Mouse (Mus musculus) lung, postnatal 14 days (tissue): ENCODE measurements around the gene Fcho2.

ENCODE experiments used
- DNase-seq: peaks from one replicate; pipeline ENCODE4 v3.0.0; 2021

The Fcho2 gene

DNA sequence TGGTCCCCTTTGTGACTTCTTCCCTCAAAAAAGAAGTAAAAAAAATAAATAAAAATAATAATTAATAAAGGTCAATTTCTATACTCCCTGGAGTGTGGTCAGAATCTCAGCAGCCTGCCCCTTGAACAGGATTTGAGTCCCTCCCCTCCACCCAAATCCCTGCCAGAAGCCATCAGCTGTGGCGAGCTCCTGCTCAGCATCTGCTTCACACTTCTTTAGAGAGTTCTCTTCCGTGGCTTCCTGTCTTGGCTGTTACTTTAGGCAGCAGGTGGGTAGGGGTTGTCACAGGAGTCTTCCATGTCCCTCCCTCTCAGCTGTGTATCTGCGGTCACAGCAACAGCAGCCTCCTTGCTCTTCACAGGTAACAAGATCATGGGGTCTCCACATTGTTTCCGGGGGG lies 109.7 kb downstream of the Fcho2 start:
- no peak for DNase-seq

DNA sequence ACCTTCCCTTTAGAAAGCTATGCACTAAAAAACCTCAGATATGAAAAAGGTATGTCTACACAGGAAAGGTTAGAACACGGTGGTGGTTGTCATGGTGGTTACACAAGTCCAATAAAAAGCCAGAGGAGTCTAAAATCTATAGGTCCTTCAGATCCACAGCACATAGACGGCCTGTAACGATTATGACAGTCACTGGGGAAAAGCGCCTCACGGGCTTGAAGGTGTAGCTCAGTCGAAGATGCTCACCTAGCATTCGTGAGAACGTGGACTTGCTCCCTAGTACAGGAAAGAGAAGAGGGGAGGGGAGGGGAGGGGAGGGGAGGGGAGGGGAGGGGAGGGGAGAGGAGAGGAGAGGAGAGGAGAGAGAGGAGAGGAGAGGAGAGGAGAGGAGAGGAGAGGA lies 111.5 kb downstream of the Fcho2 start:
- no peak for DNase-seq

DNA sequence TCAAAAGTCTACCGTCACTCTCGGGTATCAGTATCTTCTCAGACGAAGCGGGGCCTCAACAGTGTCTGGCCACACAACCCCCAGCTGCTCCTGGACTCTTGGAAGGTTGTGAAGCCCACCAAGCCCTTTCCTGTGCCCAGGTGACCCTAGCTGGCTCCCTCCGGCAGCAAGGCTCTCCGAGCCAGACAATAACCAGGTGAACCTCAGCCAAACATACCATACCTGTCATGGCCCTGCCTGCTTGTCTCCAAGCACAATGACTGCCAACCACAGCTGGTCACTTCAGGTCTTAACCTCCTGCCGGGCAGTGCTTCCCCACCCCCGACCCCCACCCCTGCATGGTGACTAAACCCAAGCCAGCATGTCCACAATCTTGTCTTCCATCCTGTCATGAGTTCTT lies 112.9 kb downstream of the Fcho2 start:
- DNase-seq: no peak

DNA sequence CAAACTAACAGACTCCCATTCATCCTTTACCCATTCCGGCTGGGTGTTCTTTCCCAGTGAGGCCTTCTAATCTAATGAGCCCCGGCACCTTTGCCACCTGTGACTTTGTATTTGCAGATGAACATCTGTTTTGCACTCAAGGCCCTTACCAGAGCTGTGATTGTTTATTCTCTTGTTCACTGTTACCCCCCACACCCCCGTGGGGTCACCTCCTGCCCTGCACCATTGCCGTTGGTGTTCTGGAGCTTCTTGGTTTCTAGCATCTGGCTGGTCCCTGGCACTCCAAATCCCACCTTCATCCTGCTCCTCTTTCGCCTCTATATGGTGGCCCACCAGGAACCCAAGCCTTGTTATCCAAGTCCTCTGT lies 114.0 kb downstream of the Fcho2 start:
- no peak for DNase-seq

DNA sequence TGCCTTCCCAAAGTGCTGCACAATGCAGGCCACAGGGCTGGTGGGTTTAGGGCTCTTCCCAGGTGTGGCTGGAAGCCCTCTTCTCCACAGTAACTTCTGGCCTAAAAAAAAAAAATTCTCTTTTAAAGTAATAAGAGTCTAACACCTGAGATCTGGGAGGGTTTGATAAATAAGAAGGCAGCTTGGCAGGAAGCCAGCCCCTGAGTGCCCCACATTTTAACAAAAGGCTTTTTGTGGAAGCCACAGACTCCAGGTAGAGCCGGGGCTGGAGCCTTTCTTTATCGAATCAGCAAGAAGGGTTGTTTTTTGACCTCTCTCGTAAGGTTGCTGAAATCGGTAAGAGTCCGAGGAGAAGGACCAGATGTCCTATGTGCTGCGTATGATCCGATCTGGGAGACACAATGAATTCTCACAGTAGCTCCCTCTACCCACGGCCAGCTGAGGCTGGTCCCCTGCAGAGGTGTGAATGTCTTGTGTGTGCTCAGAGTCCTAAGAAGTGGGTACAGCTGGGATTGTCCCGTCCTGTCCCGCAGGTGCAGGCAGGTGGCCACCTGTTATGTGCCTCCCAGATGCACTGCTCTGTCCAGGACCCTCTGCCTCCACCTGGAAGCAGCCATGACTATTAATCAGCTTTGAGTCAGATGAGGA lies 114.5 kb downstream of the Fcho2 start:
- DNase-seq: peak; percentile 27

DNA sequence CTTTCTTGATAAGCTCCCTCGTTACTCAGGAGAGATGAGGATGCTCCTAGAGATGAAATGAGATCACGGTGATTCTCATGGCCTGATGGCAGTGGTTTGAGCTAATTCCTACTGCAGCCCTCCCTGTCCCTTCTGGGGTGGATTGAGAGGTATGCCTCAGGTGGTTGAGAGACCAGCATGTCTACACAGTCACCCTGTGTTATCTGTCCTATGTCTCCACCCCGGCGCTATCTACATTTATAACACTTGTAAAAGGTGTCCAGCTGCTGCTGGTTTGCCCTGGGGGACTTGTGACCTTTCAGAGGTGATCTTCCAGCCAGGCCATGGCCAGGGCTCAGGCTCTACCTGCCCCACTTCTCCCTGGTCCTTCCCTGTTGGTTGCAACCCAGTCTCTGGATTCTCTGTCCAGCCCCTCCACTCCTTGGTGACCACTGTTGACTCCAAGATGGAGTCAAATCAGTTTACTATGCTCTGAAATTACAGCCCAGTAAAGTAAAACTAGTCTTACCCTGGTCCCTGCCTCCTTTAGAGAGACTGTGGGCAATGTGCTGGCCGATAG lies 115.2 kb downstream of the Fcho2 start:
- no peak for DNase-seq

DNA sequence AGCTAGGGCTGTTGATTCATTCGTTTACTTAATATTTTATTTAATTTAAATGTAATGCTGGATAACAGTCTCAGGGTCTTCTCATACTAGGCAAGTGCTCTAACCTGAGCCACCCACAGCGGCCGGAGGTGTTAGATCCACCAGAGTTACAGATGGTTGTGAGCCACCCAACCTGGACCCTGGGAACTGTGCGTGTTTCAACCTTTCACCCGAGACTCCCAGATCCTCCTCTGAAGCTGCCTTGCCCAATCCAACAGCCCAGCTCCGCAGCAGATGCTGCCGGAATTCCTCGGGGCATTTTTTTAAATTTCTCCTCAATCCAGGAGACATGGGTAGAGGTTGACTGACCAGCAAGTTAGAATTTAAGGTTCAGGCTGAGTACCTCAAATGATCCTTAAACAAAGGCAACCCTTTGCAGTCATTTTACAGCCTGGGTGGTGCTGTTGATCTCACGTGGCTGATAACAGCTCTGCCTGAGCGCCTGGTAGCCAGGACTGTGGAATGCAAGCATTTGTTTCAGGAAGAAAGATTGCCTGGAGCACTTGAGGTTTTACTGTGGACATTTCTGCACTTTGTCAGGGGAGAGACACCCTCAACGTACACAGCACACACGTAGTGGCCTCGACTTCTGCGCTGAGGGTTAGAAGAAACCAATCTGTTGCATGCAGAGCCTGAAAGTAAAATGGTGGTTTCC lies 116.1 kb downstream of the Fcho2 start:
- DNase-seq: no peak

DNA sequence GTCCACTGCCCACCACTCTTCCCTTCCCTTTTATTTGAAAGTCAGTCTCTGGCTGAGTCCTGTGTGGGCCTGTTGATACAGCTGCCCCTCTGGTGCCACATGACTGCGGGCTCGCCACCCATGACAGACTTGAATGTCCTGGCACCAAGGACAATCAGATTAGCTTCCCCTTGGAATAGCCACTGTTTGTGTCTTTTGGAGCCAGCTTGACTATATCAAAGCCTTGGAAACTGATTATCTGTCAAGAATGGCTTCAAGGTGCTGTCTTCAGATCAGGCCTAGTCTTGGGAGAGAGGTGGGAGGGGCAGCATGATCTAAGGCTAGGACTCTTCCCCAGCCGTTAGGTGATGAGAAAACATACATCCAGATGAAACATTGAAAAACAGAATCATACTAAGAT lies 118.5 kb downstream of the Fcho2 start:
- DNase-seq: no peak

DNA sequence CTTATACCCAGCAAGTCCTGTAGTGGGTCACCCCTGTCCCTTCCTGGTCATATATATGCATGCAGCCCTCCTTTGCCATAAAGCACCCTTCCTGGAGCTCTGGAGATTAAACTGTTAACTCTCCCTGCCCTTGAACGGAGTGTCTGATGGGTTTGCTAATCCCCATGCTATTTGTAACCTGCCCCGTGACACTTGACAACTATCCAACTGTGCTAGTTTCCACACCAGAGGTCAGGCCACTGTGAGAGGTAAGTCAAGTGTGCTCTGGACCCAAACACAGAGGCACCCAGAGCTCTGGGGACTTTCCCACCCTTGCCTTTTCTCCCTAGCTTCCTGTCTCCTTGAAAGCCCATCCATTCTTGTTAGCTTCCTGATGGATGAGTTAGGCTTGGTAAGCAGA lies 119.7 kb downstream of the Fcho2 start:
- peak; percentile 63 for DNase-seq

DNA sequence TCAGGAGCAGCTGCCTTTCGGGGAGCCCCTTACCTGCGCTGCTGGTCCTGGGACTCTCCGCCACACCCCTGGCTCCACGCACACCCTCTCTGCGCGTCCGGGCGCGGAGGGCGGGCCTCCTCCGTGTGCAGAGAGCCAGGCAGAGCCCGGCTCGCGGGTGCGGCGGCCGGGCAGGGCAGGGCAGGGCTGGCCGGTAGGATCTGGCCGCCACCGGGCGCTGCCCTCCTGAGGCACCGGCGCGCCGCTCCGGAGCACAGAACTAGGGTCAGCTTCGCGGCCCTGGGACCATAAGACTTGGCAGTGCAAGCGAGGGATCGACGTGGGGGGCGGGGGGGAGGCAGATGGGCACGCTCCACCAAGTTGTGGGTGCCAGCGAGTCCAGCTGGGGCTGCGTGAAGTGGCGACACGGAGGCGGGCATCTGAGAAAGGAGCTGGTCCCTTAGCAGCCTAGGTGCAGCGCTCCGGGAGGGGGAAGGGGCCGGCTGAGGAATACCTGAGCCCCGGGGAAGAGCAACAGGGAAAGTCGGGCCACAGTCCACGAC lies 120.4 kb downstream of the Fcho2 start, which contains the start of gene Tmem171:
TSS of gene Tmem171 (minus strand) at position 62 of the 542 bp plus-strand sequence.
- peak; percentile 32 for DNase-seq

DNA sequence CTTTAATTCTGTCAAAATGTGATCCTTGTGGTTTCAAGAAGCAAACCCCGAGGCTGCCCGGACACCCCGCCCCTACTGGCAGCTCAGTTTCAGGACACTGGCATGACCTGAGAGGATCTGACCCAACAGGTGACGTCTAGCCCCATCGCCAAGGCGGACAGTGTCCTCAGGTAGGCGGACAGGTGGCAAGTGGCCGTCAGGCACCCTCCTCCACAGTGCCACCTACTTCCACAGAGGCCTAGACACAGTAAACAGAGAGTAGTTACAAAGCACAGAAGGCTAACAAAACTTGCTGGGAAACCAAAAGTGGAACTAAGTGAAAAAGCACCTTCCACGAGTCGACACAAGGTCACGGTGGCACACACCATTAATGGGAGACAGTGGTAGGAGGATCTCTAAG lies 121.9 kb downstream of the Fcho2 start:
- DNase-seq: no peak

DNA sequence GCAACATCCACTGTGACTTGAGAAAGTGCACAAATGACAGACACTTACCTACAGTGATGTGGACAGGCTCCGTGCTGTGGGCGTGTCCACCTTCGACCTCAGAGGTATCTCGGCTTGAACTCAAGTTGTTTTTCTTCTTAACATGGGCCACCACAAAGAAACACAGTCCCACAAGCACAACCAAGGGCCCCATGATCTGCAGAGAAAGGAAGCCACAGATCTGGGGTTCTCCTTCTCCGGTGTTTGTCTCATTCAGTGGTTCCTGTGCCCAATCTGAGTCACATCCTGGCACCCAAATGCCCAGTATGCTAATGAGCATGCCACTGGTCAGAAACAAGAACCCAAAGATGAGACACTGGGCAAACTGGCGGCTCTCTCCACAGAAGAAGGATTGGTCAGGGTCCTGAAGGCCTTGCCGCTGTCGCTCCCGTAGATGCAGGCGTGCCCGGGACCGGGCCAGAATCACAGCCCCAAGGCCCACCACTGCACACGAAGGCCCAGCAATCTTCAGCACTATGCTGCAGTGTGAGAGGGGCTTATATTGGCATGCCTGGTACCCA lies 123.2 kb downstream of the Fcho2 start:
- no peak for DNase-seq

DNA sequence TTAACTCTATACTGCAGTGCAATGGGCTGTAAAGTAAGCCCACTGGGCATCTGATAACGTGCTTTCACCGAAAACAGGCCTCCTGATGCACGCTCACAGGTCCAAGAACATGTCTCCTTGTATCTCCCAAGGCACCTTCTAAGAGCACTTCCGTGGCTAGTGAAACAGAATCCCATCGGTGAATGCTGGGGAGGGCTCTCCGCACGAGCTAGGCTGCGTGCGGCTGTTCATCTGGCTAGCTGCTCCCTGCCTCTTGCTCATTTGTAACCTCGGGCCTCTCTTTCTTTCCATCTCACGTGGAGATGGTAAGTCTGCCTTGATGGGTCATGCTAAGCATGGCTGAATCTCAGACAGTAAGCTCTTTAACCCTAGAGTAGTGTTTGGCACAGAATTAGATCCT lies 124.4 kb downstream of the Fcho2 start:
- DNase-seq: no peak

DNA sequence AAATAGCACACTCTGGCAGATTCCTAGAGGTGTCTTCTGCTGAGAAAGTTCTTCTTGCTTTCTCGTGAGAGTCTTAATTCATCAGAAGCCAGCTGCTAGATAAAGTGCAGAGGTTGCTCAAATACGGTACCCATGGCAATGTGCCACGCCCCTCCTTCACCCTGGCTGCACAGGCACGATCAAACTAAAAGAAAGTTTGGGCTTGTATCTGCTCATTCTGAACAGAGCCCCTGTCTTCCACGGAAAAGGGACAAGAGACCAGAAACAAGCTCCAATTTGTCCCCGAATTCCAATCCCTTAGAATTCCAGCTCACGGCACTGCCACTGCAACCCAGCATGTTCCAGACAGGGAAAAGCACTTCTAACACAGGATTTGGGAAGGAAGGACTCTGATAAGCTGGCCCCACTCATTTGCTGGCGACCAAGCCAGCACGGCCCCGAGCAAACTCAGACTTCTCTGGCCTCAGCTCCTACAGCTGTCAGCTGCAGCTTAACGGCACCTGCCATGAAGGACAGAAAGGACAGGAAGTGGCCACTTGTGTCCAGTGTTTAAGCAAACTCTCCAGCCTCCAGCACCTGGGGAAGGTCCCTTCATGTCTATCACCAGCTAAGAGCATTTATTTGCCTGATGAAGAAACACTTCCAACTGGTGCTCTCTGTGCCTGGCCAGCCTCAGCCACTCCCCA lies 125.5 kb downstream of the Fcho2 start:
- DNase-seq: peak; percentile 50

DNA sequence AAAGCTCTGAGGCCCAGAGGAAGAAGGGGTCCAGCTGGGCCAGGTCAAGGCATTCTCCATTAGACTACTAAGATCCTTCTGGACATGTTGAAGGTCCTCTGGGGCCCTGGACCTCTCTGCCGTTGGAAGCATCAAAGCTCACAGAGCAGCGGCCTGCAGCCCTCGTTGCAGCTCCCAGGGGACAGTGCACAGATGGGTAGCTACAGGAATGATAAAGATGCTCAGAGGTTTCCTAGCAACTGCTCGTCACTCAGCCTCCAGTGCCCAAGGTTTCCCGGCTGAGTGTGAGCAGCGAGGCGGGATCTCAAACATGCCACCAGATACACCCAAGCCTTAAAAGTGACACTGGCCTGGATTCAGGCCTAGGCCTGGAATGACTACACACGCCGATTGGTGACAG lies 127.3 kb downstream of the Fcho2 start:
- DNase-seq: no peak

DNA sequence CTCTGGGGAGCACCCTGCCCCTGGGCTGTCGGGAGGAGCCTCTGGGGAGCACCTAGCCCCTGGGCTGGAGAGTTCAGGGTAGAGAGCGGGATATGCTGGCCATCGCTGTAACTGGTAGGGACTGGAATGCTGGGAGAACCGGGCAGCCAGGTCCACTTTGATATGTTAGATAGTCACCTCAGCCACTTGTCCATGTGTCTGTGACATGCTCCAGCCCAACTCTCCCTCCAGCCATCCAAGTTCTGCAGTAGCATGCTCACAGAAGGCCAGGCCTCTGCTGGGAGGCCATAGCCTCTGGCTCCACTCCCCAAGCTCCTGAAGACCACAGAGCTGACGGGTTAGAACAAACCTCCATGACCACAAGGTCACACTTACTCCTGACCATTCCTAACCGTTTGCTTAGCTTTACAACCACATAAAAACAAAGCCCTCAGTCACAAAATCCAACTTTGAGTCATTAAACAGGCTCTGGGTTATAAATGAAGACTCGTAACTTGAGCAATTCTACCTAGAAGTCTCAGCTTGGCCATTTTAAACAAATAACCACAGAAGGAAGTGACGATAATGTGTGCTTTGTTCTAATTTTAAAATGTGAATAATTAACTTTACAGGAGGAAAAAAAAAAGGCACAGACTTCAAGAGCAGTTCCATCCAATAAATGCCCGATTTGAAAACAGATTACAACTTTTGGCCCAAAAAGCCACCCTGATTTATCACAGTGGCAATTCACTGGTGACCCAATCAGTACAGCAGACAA lies 130.9 kb downstream of the Fcho2 start:
- DNase-seq: no peak

DNA sequence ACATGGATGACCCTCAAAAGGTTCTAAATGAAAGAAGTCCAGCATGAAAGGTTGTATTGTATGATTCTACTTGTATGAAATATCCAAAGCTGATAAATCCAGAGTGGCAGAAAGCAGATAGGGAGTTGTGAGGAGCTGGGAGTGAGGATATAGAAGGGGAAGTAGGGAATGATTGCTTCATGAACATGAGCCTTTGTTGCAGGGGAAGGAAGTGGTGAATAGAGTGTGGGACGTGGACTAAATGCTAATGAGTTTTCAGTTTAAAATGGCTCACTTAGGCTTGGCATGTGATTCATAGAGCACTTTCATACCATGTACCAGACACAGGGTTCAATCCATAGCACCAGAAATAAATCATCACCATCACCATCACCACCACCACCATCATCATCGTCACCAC lies 131.8 kb downstream of the Fcho2 start:
- DNase-seq: no peak

DNA sequence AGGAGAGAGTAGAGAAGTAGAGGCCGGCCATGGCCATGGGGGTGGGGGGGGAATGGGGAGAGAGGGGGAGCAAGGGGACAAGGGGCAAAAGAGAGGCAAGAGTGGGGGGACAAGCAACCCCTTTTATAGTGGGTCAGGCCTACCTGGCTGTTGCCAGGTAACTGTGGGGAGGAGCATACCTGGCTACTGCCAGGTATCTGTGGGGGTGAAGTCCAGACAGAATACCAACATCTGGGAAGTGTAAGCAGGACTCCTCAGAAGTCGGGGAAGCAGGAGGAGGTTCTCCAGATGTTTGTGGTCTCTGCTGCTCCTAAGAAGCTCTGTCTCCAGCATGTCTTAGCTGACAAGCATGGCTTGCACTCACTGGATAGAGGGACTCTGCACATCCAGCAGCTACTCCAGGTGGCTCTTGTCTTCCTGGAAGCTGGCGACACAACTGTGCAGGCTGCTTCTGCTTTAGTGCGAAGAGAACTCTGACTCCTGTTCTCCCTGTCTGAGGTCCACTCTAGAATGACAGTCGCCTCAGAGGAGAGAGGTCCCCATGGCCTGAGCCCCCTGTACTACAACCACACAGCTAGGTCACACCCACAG lies 134.7 kb downstream of the Fcho2 start:
- no peak for DNase-seq

DNA sequence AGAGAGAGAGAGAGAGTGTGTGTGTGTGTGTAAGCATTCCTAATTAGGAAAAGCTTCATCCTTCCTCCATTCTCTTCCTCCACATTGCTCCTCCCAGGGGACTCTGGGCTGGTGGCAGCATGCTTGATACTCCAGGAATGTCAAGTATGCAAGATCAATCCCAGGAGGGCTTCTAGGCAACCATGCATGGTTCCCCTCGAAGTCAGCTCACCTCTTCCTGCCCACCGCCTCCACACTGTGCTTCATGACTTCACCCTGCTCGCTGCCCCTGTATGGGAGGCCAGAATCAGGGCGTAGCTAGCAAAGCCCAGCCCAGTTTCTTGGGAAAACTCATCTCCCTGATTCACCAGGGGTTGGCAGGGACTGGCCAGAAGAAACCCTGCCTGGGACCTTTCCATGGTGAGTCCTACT lies 135.6 kb downstream of the Fcho2 start:
- no peak for DNase-seq

DNA sequence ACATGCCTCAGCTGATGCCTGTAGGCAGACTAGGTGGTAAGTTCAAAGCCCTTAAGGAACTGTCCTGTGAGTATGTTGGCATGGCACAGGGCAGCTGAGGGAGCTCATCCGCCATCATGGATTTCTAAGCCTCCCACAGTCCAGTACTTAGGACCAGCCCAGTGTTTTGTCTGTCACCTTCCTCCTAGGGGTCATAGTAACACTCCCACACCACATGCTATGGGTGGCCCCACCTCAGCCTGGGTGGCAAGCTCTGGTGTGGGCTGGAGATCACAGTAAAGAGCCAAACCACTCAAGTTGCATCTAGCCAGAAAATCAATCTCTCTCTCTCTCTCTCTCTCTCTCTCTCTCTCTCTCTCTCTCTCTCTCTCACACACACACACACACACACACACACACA lies 136.0 kb downstream of the Fcho2 start:
- DNase-seq: no peak

DNA sequence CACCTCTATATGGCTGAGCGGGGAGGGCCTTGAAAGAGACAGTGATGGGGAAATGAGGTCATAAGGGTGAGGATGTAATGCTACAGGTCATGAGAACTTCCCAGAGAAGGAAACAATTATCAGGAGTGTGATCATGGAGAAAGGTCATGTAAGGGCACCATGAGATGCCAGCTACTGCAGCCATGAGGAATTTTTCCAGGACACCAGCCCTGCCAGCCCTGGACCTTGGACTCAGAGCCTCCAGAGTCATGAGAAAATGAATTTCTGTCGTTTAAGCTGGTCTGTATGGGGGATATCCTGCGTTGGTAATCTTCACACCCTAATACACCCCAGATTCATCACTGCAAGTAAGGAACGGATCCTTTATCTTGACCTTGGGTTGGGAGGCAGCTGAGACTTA lies 141.3 kb downstream of the Fcho2 start:
- DNase-seq: no peak
